Mouse (Mus musculus) heart, embryonic 16.5 days (tissue): Measurements from ENCODE around the gene Col4a6. TPM values are rescaled to one million over a fixed set of nuclear protein-coding genes. Genes with fewer than 3 reads are reported as not detected.

Experiments
- ATAC-seq: fragments of 200-750 bp; cut with Nextera tagmentation; replicated peaks from 2 replicates; pipeline ENCODE4 v1.8.0; 2017; ENCODE audit warnings: moderate number of reproducible peaks; ENCODE audit not compliant: insufficient read depth, low FRiP score; ENCODE audit errors: extremely low read depth
- H3K27ac ChIP-seq: fragments of 300-500 bp; sonication (generic); 2 replicates; pipeline ENCODE4 v1.5.1; 2014; ENCODE audit warnings: mild to moderate bottlenecking, low read length, control low read depth, moderate library complexity
- H3K27me3 ChIP-seq: fragments of 300-500 bp; sonication (generic); 2 replicates; pipeline ENCODE4 v1.6.1; 2014; ENCODE audit warnings: low read length, mixed read lengths; ENCODE audit not compliant: control insufficient read depth, insufficient read depth
- H3K36me3 ChIP-seq: fragments of 300-500 bp; sonication (generic); 2 replicates; pipeline ENCODE4 v1.6.1; 2014; ENCODE audit not compliant: control insufficient read depth, insufficient read depth
- H3K4me1 ChIP-seq: fragments of 300-500 bp; sonication (generic); 2 replicates; pipeline ENCODE4 v1.6.1; 2014; ENCODE audit warnings: low read length, mixed read lengths; ENCODE audit not compliant: control insufficient read depth, insufficient read depth
- H3K4me2 ChIP-seq: fragments of 300-500 bp; sonication (generic); 2 replicates; pipeline ENCODE4 v1.6.1; 2014; ENCODE audit warnings: low read depth, mild to moderate bottlenecking, control low read depth, low read length
- H3K4me3 ChIP-seq: fragments of 300-500 bp; sonication (generic); 2 replicates; pipeline ENCODE4 v1.5.1; 2014; ENCODE audit warnings: mild to moderate bottlenecking, control low read depth, low read length
- H3K9ac ChIP-seq: fragments of 300-500 bp; sonication (generic); 2 replicates; pipeline ENCODE4 v1.6.1; 2014; ENCODE audit warnings: low read length, control low read depth
- H3K9me3 ChIP-seq: fragments of 300-500 bp; sonication (generic); replicated peaks from 2 replicates; pipeline ENCODE4 v1.6.1; 2016; ENCODE audit warnings: low read length; ENCODE audit not compliant: control insufficient read depth
- WGBS: fragments of 180-500 bp; shearing (Covaris S2); extraction: QIAGEN DNeasy Blood & Tissue Kit; methylation state at CpG from one replicate; pipeline ENCODE4 v1.1.7; 2014; 5-methylcytosine and 5-hydroxymethylcytosine counted together
- polyA plus RNA-seq: library from polyadenylated mRNA; unstranded; fragments of >200 nt; fragmentation: Nextera tagmentation; extraction: Ambion mirVana; gene quantifications from 2 replicates; pipeline ENCODE4 v1.2.1, GENCODE M21; 2015

Col4a6 gene
- polyA plus RNA-seq, 1 experiment from 2014 or later: 3.8 TPM

DNA sequence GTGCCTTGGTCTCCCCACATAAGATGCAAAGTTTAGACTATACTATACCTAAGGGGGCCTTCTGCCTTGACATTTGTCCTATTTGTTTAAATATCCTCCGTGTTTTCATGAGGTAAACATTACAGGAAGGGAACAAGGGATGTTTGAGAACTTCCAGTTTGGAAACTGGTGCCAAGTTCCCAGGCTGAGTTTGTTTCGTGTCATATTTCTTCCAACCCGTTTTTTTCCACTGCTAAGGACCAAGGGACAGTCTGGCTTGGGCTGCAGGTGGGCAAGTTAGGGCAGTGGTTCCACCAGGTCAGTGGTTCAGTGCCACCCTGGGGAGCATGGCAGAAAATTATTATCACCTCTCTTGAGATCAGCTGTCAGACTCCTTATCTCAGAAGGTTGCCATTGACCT, 158.1 kb downstream of the Col4a6 start:
- Histone ChIP-seq H3K4me2 (no peak overlapping the region), H3K9ac (no peak overlapping the region), H3K4me3 (no peak overlapping the region), H3K4me1 (no peaks in the 10 kb centered on the region), H3K27me3 (no peaks in the 10 kb centered on the region; the same call in 1 of the 2 replicates), H3K27ac (no peak overlapping the region), H3K36me3 (no peaks in the 10 kb centered on the region), H3K9me3 (no peaks in the 10 kb centered on the region)
- ATAC-seq: no peak
- 35% methylated on average over 3 of the region's 3 CpGs for WGBS

DNA sequence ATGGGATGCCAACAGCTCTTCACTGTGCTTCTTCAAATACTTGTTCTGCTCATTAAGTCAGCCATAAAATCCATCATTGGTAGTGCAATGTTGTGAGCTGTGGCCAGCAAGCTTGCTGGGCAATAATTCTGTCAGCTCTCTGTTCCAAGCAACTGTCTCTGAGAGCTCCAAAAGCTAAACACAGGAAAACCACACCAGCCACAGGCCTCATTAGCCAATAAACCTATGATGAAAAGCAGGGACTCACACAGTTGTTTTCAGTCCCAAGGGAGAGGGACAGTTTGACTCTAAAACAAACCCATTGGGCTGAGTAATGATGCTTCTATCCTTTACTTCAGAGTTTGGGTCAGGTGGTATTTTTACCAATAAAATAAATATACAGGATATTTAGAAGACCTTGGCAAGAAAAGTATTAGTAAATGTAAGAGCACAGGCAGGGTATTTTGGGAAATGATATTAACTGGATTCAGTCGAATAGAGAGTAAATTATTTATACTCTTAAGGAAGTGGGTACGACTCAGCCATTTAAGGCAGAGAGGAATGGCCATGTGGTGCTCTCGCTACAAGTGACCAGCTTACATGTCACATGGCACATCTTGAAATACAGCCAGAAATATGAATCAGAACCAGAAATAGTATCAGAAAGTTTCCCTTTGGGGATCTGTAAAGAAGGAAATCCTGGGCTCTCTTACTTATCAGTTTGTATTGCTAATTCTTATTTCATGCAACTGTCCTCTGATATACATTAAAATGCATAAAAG, 181.0 kb downstream of the Col4a6 start:
- ATAC-seq: no peak
- no peak overlapping the region for H3K4me2 ChIP-seq
- no peaks in the 10 kb centered on the region for H3K27me3 ChIP-seq
- H3K27ac ChIP-seq: no peak overlapping the region
- H3K9me3 ChIP-seq: no peaks in the 10 kb centered on the region
- no peak overlapping the region for H3K4me3 ChIP-seq
- H3K36me3 ChIP-seq: no peaks in the 10 kb centered on the region
- WGBS: 63% methylated on average over 3 of the region's 3 CpGs
- no peaks in the 10 kb centered on the region for H3K4me1 ChIP-seq
- no peak overlapping the region for H3K9ac ChIP-seq

DNA sequence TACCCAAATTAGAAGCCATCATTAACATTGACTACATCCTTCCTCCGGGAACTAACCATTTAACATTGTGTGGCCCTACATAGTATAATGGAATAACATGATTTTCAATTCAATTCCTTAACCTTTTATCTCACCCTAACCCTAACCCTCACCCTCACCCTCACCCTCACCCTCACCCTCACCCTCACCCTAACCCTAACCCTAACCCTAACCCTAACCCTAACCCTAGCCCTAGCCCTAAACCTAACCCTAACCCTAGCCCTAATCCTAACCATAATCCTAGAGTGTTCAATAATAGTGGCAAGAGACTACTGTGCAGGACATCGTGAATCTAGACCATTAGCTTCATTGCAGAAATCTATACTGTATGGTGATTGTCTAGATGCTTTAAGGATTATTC, 197.5 kb downstream of the Col4a6 start:
- no peak overlapping the region for H3K9ac ChIP-seq
- H3K9me3 ChIP-seq: no peaks in the 10 kb centered on the region
- no peak overlapping the region for H3K27ac ChIP-seq
- no peak overlapping the region for H3K4me2 ChIP-seq
- H3K4me1 ChIP-seq: no peaks in the 10 kb centered on the region
- ATAC-seq: no peak
- H3K27me3 ChIP-seq: no peaks in the 10 kb centered on the region
- H3K36me3 ChIP-seq: no peaks in the 10 kb centered on the region
- 89% methylated on average over 2 of the region's 2 CpGs for WGBS
- no peak overlapping the region for H3K4me3 ChIP-seq

DNA sequence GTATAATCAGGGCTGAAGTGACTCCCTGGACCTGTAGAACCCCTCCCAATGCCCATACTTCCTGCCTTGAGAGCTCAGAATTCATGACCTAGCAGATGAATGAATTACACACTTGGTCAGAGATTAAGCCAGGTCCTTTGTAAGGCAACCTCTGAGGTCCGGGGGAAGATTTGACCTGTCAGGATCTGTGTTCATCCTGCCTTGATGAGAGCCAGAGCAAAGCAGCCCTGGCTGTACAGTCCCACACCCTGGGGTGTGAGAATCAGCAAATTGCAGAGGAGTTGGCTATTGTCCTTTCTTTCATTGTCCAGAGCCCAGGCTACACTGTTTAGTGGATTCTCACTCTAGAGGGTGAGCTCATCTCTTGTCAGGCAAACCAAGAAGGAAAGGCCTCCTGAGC, 207.9 kb downstream of the Col4a6 start:
- Histone ChIP-seq H3K4me2 (no peak overlapping the region), H3K27me3 (no peaks in the 10 kb centered on the region), H3K4me1 (no peaks in the 10 kb centered on the region), H3K27ac (no peak overlapping the region), H3K9ac (no peak overlapping the region), H3K4me3 (no peak overlapping the region), H3K9me3 (no peaks in the 10 kb centered on the region), H3K36me3 (no peaks in the 10 kb centered on the region)
- whole genome bisulfite sequencing: 36% methylated on average over 1 of the region's 1 CpGs
- ATAC-seq: no peak

DNA sequence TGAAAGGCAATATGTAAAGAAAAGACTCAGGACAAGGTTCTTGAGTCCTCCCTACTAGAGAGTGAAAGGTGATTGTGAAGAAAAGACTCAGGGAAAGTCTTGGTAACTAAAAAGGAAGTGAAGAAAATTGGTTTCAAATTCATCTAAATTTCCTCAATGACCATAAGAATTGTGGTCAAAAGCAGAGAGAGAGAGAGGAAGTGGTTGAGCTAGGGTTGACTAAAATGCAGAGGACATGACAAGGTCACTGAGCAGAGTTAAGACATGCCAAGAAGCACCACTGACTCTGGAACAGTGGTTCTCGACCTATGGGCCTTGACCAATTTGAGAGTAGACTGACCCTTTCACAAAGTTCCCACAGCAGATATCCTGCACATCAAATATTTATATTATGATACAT, 224.2 kb downstream of the Col4a6 start:
- Histone ChIP-seq H3K27ac (no peak overlapping the region), H3K27me3 (no peaks in the 10 kb centered on the region), H3K36me3 (no peaks in the 10 kb centered on the region), H3K4me1 (no peaks in the 10 kb centered on the region), H3K4me2 (no peak overlapping the region), H3K9ac (no peak overlapping the region), H3K9me3 (no peaks in the 10 kb centered on the region), H3K4me3 (no peak overlapping the region)
- ATAC-seq: no peak
- WGBS: 50% methylated on average over 1 of the region's 1 CpGs

DNA sequence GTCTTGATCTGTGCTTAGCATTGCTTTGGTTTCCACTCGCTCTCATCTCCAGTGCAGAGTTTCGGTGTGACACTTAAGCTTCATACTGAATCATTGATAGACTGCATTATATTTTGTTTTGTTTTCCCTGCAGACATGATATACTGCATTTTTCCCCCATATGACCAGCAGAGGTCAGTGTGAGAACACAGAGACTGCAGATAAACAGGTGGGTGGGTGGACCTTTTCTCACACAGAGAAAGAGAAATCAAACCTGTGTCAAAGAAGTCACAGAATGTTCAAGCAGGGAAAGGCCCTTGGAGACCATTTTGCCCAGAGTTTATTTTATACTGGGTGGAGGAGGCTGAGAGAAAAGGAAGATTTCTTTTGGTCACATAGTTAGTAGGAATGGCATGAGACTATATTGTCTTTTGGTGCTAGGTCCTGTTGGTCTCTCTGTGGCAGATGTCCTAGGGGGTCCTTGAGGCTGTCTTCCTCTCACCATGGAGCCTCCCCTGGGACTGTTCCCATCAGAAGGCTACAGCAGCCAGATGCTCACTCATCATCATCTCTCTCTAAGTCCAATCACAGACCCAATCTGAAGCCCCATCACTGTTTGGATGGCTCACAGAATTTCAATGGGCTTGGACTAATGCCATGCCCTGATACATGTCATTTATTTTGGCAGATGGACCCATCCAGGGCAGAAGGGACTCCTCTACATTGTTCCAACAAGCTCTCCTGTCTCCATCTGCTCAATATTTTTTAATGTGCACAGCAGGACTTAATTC, 237.1 kb downstream of the Col4a6 start:
- H3K36me3 ChIP-seq: no peaks in the 10 kb centered on the region
- H3K4me3 ChIP-seq: no peak overlapping the region
- no peaks in the 10 kb centered on the region for H3K9me3 ChIP-seq
- WGBS: 54% methylated on average over 2 of the region's 2 CpGs
- no peak for ATAC-seq
- H3K9ac ChIP-seq: no peak overlapping the region
- no peak overlapping the region for H3K27ac ChIP-seq
- no peaks in the 10 kb centered on the region for H3K4me1 ChIP-seq
- H3K27me3 ChIP-seq: 0 out of 2 replicates have a peak, but pooled peaks cover 2% of the 10 kb centered on the region
- no peak overlapping the region for H3K4me2 ChIP-seq

DNA sequence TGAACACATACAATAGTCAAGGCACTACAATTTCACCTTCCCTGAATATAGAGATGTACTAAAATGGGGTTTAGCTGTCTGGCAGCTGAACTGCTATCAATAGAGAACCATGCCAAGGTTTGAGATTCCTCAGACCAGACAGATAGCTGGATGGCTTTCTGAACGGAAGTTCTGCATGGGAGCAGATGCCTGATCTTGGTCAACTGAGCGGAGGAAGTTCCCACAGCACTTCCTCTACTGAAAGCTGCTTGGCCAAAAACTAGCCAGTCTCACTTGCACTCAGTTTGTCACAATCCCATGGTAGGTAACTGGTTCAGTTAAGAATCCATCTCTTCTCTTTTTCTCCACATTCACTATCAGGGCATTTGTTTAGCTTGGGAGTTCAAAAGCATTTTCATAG, 245.7 kb downstream of the Col4a6 start:
- H3K9ac ChIP-seq: no peak overlapping the region
- WGBS: 57% methylated on average over 2 of the region's 2 CpGs
- no peak overlapping the region for H3K4me3 ChIP-seq
- ATAC-seq: no peak
- no peaks in the 10 kb centered on the region for H3K4me1 ChIP-seq
- H3K27me3 ChIP-seq: no peaks in the 10 kb centered on the region
- H3K27ac ChIP-seq: no peak overlapping the region
- no peak overlapping the region for H3K4me2 ChIP-seq
- no peaks in the 10 kb centered on the region for H3K36me3 ChIP-seq
- no peaks in the 10 kb centered on the region for H3K9me3 ChIP-seq

DNA sequence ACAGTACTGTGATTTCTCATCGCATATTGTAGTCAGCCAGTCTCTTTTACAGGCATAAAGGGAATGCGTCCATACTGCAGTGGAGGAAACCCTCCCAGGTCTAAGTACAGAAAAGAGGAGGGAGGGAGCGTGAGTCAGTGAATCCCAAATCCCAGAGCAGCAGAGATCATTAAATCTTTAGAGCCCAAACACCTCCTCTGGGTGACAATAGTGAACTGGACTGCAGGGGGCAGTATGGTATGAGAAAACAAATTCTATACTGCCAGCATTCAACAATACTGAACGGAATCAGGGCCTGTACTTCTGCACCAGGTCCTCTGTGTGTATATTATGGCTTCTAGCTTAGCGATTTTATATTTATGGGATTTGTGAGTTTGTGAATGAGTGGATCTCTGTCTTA, 261.1 kb downstream of the Col4a6 start:
- no peaks in the 10 kb centered on the region for H3K4me1 ChIP-seq
- ATAC-seq: no peak
- no peaks in the 10 kb centered on the region for H3K27me3 ChIP-seq
- 54% methylated on average over 5 of the region's 5 CpGs for WGBS
- no peaks in the 10 kb centered on the region for H3K36me3 ChIP-seq
- no peak overlapping the region for H3K27ac ChIP-seq
- no peak overlapping the region for H3K9ac ChIP-seq
- H3K4me2 ChIP-seq: no peak overlapping the region
- H3K4me3 ChIP-seq: no peak overlapping the region
- no peaks in the 10 kb centered on the region for H3K9me3 ChIP-seq

DNA sequence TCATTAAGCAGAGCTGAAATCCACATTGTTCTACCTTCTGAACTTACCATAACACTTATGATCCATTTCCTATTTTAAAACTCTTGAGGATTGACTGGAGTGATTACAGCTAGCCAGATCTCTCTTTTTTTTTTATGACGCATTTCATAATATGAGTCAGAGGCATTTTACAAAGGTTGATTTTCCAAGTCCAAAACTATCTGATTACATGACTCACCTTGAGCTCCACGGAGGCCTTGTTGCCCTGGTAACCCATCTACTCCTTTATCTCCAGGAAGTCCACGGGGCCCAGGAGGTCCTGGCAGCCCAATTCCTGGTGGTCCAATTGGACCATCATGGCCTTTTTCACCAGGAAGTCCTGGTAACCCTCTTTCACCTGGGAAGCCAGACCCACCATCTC, 274.9 kb downstream of the Col4a6 start:
- WGBS: 68% methylated on average over 3 of the region's 3 CpGs

More for the DNA sequence above, 274.9 kb downstream of the Col4a6 start:
- Histone ChIP-seq H3K9me3 (no peaks in the 10 kb centered on the region), H3K4me2 (no peak overlapping the region), H3K9ac (no peak overlapping the region), H3K4me1 (no peaks in the 10 kb centered on the region), H3K4me3 (no peak overlapping the region), H3K27me3 (peaks cover 2% of the 10 kb centered on the region; the same call in 1 of the 2 replicates), H3K27ac (no peak overlapping the region), H3K36me3 (no peaks in the 10 kb centered on the region)
- no peak for ATAC-seq
